Mouse (Mus musculus) thymus, postnatal 4 days (tissue): ENCODE results near the gene D430041D05Rik.

Experiments used
- DNase-seq: peaks from one replicate; pipeline ENCODE4 v3.0.0; 2021

D430041D05Rik gene

DNA sequence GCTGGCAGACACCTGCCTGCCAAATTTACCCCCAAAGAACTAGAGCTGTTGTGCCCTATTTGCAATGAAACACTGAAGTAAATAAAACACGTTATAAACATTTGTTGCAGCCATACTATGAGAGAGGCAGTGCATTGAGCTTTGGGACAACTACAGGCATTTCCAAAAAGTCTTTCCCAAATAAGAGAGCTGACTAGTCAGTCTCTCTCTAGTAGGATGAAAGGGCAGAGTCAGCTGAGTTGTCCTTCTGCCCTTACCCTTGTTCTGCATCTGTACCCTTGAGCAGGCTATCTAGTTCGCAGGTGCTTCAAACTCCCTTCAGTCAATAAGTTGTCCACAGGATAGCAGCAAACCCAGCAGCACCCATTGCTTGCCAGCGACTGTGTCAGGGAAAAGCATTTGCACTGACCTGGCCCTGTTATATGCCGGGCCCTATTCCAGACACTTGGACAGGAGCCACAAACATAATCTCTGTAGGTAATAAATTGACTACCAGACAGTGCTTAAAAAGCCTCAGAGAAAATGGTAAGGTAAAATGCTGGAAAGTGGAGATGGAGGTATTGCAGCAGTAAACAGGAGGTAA lies at the start of gene D430041D05Rik:
TSS of gene D430041D05Rik (minus strand) at position 51 of the 583 bp plus-strand sequence.
- DNase-seq = no peak

GRCm38 (mm10) chr2:104460021-104460420 lies 49.2 kb upstream of the D430041D05Rik start:
- no peak for DNase-seq

DNA sequence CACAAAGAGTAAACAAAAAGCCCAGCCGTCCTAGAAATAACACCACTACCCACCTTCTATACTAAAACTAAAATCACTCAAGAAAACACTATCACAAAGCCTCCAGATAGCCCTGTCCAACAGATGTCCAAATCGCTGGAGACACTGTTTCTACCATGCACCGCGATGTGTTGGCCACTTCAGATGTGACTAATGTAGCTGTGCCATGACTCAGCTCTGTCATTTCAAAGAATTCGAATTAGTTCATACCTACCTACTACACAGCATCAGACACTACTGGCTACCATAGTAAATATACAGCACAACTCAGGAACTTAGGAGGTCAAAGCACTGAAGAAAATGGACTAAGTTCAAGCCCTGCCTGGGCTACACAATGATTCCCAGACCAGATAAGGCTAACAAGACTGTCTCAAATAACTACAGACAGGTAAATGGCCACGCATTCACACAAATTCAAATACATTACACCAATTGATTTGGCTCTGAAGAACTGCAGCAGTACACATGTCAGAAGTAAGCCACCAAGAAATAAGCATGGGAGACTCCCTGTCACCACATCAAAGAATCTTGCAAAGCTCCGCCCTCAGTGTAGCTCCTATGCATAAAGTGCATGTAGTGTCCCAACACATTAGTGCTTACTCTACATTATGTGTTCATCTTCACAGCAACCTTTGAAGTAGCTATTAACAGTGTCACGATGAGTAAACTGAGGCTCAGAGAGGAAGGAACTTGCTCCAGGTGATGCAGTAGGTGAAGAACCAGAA lies 47.9 kb upstream of the D430041D05Rik start:
- DNase-seq = peak; percentile 27

DNA sequence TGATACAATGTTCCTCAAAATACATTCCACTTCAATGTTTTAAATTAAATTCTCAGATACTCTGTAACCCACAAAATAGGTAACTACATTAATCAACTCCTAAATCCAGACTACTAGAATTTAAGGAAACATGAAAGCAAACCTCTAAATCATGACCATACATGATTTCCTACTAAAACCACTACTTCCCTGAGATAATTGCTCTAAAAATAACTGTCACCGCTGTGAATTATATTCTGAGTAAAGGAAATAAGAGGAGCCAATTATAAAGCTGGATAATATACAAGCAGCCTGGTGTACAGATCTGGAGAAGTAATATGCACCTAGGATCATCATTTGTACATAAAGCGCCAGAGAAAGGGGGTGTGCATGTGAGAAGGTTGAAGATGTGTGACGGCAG lies 46.3 kb upstream of the D430041D05Rik start:
- no peak for DNase-seq

GRCm38 (mm10) chr2:104450685-104451084 lies 39.9 kb upstream of the D430041D05Rik start:
- no peak for DNase-seq

GRCm38 (mm10) chr2:104449191-104449590 lies 38.4 kb upstream of the D430041D05Rik start:
- no peak for DNase-seq

DNA sequence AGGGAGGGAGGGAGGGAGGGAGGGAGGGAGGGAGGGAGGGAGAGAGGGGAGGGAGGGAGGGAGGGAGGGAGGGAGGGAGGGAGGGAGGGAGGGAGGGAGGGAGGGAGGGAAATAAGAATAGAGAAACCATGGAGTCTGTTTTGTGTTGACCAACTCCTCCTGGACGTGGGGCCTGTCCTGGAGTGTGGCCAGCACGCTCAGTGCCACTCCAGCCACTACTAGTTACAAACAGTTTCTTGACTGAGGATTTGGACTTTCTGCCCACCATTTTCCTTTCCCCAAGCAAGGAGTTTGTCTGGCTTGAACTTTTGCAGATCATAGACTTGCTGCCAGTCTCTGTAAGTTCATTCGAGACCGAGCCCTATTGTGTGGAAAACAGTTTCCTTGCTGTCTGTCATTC lies 37.4 kb upstream of the D430041D05Rik start:
- DNase-seq = no peak

DNA sequence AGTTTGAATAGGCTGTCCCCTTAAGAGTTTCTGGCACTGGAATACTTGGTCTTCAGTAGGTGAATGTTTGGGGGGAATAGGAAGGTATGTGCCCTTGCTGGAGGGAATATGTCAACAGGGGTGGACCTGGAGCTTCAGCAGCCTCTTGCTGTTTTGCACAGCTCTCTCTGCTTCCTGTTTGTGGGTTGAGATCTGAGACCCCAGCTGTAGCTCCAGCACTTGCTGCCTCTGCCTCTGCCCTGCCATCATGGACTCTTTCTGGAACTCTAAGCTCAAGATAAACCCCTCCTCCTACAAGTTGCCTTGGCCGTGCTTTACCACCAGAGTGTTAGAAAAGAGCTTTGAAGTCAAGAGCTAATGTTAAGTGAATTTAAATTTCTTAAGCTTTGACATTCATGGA lies 35.2 kb upstream of the D430041D05Rik start:
- DNase-seq = peak; percentile 53

- peak; percentile 63 for DNase-seq
Observed at GRCm38 (mm10) chr2:104444776-104445175, 34.0 kb upstream of the D430041D05Rik start.

DNA sequence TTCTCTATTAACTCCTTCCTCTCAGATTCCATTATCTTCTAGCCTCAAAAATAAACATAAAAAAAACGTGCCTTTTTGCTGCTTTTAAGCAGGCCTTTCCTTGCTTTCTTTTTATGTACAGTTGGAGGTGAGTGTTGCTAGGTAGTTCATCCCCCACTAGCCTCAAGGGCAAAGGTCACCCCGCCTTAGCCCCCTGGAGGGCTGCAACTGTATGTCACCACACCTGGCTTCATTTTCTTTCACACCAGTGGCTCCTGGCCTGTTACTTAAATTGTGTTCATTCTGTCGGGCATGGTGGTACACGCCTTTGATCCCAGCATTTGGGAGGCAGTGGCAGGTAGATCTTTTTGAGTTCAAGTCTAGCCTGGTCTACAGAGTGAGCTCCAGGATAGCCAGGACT lies 31.5 kb upstream of the D430041D05Rik start:
- no peak for DNase-seq

DNA sequence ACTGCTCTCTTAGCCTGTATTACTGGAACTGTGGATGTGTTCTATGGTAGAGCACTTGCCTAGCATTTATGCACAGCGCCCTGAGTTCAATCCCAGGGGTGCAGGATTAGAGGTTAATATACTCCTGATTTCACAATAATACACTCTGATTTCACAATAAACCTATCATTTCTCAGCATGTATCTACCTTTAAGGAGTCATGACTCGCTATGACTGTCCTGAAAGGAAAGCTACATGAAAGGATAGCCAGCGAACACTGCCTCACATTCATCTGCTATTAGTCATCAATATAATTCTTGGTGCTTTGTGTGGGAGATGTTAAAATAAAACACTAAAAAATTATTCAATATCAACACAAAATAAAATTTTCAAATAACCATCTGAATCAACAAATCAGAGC lies 25.4 kb upstream of the D430041D05Rik start:
- DNase-seq = no peak

- DNase-seq = no peak
Observed at GRCm38 (mm10) chr2:104431067-104431466, 20.3 kb upstream of the D430041D05Rik start.

DNA sequence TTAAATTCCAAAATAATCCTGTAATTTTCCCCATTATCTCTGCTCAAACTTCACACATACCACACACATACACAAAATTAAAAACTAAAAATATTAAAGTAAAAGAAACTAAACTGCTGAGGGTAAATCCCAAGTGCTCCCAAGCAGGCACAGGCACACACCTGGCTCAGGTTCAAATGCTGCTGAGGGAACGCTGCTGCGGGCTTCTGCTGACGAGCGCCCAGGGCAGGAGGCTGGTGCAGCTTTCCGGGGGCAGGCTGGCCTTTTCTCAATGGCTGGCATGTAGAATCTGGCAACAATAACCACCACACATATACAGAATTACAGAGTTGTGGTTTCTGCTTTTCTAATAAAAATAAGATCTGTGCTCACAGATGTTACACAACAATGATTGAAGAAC lies 19.8 kb upstream of the D430041D05Rik start:
- no peak for DNase-seq

- DNase-seq = no peak
Observed at GRCm38 (mm10) chr2:104426112-104426511, 15.3 kb upstream of the D430041D05Rik start.

GRCm38 (mm10) chr2:104422230-104422629 lies 11.4 kb upstream of the D430041D05Rik start:
- DNase-seq = no peak

GRCm38 (mm10) chr2:104420805-104421204 lies 10.0 kb upstream of the D430041D05Rik start:
- no peak for DNase-seq

GRCm38 (mm10) chr2:104419999-104420398 lies 9.2 kb upstream of the D430041D05Rik start:
- DNase-seq = no peak

DNA sequence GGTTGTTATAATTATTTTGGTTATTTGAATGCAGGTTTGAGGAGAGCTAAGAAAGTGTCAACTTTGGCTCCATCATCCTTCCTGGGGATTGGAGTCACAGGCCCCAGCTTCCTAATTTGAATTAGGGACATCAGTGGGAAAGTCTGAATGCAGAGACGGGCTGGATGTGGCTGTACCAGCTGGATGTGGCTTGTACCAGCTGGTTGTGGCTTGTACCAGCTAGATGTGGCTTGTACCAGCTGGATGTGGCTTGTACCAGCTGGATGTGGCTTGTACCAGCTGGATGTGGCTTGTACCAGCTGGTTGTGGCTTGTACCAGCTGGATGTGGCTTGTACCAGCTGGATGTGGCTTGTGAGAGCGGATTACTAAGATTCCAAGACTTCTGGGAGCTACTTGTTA lies 8.6 kb upstream of the D430041D05Rik start:
- peak; percentile 21 for DNase-seq

DNA sequence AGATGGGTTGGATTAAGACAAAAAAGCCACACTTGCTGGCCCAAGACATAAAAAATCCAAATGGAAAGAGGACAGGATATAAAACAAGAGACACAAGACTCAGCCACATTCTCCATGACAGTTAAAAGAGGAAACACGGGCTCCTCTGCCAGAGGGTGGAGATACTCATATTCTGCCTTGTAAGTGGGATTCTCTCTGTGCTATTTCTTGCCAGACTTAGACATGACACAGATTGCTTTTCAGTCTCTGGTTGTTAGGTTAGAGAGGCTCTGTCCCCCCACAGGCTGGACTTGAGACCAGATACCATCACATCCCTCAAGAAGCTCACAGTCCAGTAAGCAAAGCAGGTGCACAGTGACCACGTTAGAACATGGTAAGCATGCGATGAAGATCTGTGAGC lies 2.2 kb upstream of the D430041D05Rik start:
- DNase-seq = no peak

DNA sequence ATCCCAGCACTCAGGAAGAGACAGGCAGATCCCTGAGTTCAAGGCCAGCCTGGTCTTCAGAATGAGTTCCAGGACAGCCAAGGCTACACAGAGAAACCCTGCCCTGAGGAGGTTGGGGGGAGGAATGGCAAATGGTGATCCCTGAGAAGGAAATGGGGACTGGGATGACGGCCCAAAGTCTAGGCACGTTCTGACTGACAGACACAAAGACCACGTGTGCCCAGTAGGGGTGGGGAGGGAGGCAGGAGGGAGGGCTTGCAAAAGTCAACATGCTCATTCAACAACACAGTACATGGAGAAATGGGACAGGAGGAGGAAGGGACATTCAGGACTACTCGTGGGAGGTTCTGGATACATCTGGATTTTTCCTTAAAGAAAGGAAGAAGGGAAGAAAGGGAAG lies 1.7 kb upstream of the D430041D05Rik start:
- no peak for DNase-seq

GRCm38 (mm10) chr2:104411806-104412205 lies 993 bp upstream of the D430041D05Rik start:
- DNase-seq = peak; percentile 45

GRCm38 (mm10) chr2:104409851-104410821 lies 677 bp downstream of the D430041D05Rik start:
- peak; percentile 80 for DNase-seq

GRCm38 (mm10) chr2:104408351-104408750 lies 2.5 kb downstream of the D430041D05Rik start:
- DNase-seq = no peak
